Comparison of ENCODE assay signal across 11 mouse cellular contexts in genomic region chr9:64862687-64863086, GRCm38 (mm10). TPM values are rescaled to one million over a fixed set of nuclear protein-coding genes. Genes with fewer than 3 reads are reported as not detected.
DNase-seq lines count a peak whose midpoint lies in the region; ATAC-seq and TF ChIP-seq lines count a peak whose summit lies in the region.
"Had no signal": no experiment of that assay in that cellular context is flagged by ENCODE, and none has a peak within 500 bp of the region (broad histone marks: within the 10 kb centered on the region; RNA-seq: fewer than 3 reads in every experiment).

No protein-coding gene starts in this region.

- H3K27ac ChIP-seq in midbrain, postnatal 0 days (ENCODE audit: low read depth, low read length), result no peak overlapping the region
- no peak overlapping the region for H3K27ac ChIP-seq in midbrain, embryonic 16.5 days (ENCODE audit: low read length)
- no peak overlapping the region for H3K27ac ChIP-seq in stomach, postnatal 0 days (replicated peaks)
- H3K27ac ChIP-seq: heart, embryonic 13.5 days; limb, embryonic 12.5 days had no signal

- no peak overlapping the region for H3K4me2 ChIP-seq in midbrain, postnatal 0 days (ENCODE audit: low read depth, low read length, poor library complexity, severe bottlenecking)
- no peak overlapping the region for H3K4me2 ChIP-seq in midbrain, embryonic 16.5 days (ENCODE audit: low read length)
- H3K4me2 ChIP-seq in stomach, postnatal 0 days (replicated peaks; ENCODE audit: low read depth), result no peak overlapping the region
- H3K4me2 ChIP-seq: heart, embryonic 13.5 days; limb, embryonic 12.5 days had no signal

- DNase-seq in embryo, embryonic 10 days (ENCODE audit: low spot score), result peak; percentile 22
- DNase-seq in embryo, embryonic 9.5 days (ENCODE audit: extremely low spot score), result no peak
- no peak for DNase-seq in midbrain, postnatal 0 days (ENCODE audit: low spot score)
- DNase-seq in c-Kit-positive CD71-positive TER-119-positive erythroid progenitor cells, embryonic 14.5 days (ENCODE audit: low spot score), result peak; percentile 32
- no peak for DNase-seq in stomach, postnatal 0 days (ENCODE audit: low spot score)
- DNase-seq in kidney, adult 8-10 months, result no peak
- no peak for DNase-seq in right cerebral cortex, postnatal 36 days (ENCODE audit: low spot score in 2 of 2)
- DNase-seq: cerebellum, adult 11 months had no signal

- H3K36me3 ChIP-seq in midbrain, postnatal 0 days (ENCODE audit: insufficient read depth, low read length), result peaks cover 11% of the 10 kb centered on the region; the same call in 1 of the 2 replicates
- peaks cover 12% of the 10 kb centered on the region for H3K36me3 ChIP-seq in midbrain, embryonic 16.5 days (ENCODE audit: control insufficient read depth, insufficient read depth, low read length)
- no peaks in the 10 kb centered on the region for H3K36me3 ChIP-seq in stomach, postnatal 0 days (ENCODE audit: control insufficient read depth, insufficient read depth, low read length)

- peak; percentile 53 for TF ChIP-seq CTCF in midbrain, postnatal 0 days (IDR thresholded peaks at IDR 0.05)
- peak; percentile 56 for TF ChIP-seq CTCF in stomach, postnatal 0 days (IDR thresholded peaks at IDR 0.05; ENCODE audit: low read depth)

- no peaks in the 10 kb centered on the region for H3K9me3 ChIP-seq in midbrain, postnatal 0 days (ENCODE audit: low read length)
- no peaks in the 10 kb centered on the region for H3K9me3 ChIP-seq in midbrain, embryonic 16.5 days (replicated peaks; ENCODE audit: control insufficient read depth, low read length, poor library complexity, severe bottlenecking)
- H3K9me3 ChIP-seq in stomach, postnatal 0 days (ENCODE audit: control insufficient read depth, low read length), result no peaks in the 10 kb centered on the region
- H3K9me3 ChIP-seq: heart, embryonic 13.5 days; limb, embryonic 12.5 days had no signal

- WGBS in midbrain, postnatal 0 days, result 85% methylated on average over 2 of the region's 2 CpGs
- 78% methylated on average over 2 of the region's 2 CpGs for WGBS in midbrain, embryonic 16.5 days
- WGBS in stomach, postnatal 0 days, result 91% methylated on average over 2 of the region's 2 CpGs

- H3K27me3 ChIP-seq in midbrain, postnatal 0 days (ENCODE audit: insufficient read depth, low read length), result no peaks in the 10 kb centered on the region
- H3K27me3 ChIP-seq in midbrain, embryonic 16.5 days (ENCODE audit: control insufficient read depth, insufficient read depth, low read depth, low read length), result no peaks in the 10 kb centered on the region
- no peaks in the 10 kb centered on the region for H3K27me3 ChIP-seq in stomach, postnatal 0 days (ENCODE audit: control insufficient read depth, insufficient read depth, low read length)
- H3K27me3 ChIP-seq: heart, embryonic 13.5 days; limb, embryonic 12.5 days had no signal

- no peak overlapping the region for H3K4me3 ChIP-seq in midbrain, postnatal 0 days (ENCODE audit: low read depth, low read length)
- no peak overlapping the region for H3K4me3 ChIP-seq in midbrain, embryonic 16.5 days (ENCODE audit: low read depth, low read length)
- H3K4me3 ChIP-seq in stomach, postnatal 0 days (ENCODE audit: low read depth, low read length), result no peak overlapping the region
- H3K4me3 ChIP-seq: heart, embryonic 13.5 days; limb, embryonic 12.5 days had no signal

- no peak overlapping the region for H3K9ac ChIP-seq in midbrain, postnatal 0 days (replicated peaks; ENCODE audit: low read length, poor library complexity, severe bottlenecking)
- H3K9ac ChIP-seq in midbrain, embryonic 16.5 days (ENCODE audit: low read depth, low read length), result no peak overlapping the region
- no peak overlapping the region for H3K9ac ChIP-seq in stomach, postnatal 0 days (ENCODE audit: low read length)
- H3K9ac ChIP-seq: heart, embryonic 13.5 days; limb, embryonic 12.5 days had no signal

- ATAC-seq in midbrain, postnatal 0 days (ENCODE audit: low FRiP score), result no peak
- no peak for ATAC-seq in midbrain, embryonic 16.5 days
- ATAC-seq in stomach, postnatal 0 days (ENCODE audit: low FRiP score, low TSS enrichment), result no peak

- no peak for TF ChIP-seq EP300 in stomach, postnatal 0 days (optimal IDR thresholded peaks at IDR 0.05)

- H3K4me1 ChIP-seq in midbrain, postnatal 0 days (ENCODE audit: insufficient read depth, low read length), result no peaks in the 10 kb centered on the region
- no peaks in the 10 kb centered on the region for H3K4me1 ChIP-seq in midbrain, embryonic 16.5 days (ENCODE audit: control insufficient read depth, insufficient read depth, low read length)
- H3K4me1 ChIP-seq in stomach, postnatal 0 days (replicated peaks; ENCODE audit: control insufficient read depth, insufficient read depth), result no peaks in the 10 kb centered on the region
- H3K4me1 ChIP-seq: limb, embryonic 12.5 days had no signal

RNA-seq across cellular contexts. Expression of gene Dennd4a, which starts 51.5 kb away (rescaled TPM):
- 15.2 and 20.7 TPM in 2 replicates for total RNA-seq in midbrain, postnatal 0 days (2014; rRNA removed)
- 5.3 and 7.1 TPM in 2 replicates for polyA plus RNA-seq in midbrain, postnatal 0 days (2015; fragmentation: Nextera tagmentation; extraction: Ambion mirVana)
- polyA plus RNA-seq in midbrain, embryonic 16.5 days (2015; fragmentation: Nextera tagmentation; extraction: Ambion mirVana), result 9.6 and 10.2 TPM in 2 replicates
- 2.9 and 4.0 TPM in 2 replicates for polyA plus RNA-seq in stomach, postnatal 0 days (2015; fragmentation: Nextera tagmentation; extraction: Ambion mirVana)

Comparison
In these comparisons a context has a peak if more than half of its experiments do, and no peak if none do; other contexts are left out.
1. DNase-seq: peak in embryo, embryonic 10 days (single experiment) and c-Kit-positive CD71-positive TER-119-positive erythroid progenitor cells, embryonic 14.5 days (single experiment); none in embryo, embryonic 9.5 days (single experiment), midbrain, postnatal 0 days (single experiment), stomach, postnatal 0 days (single experiment), kidney, adult 8-10 months (0 of 2) and right cerebral cortex, postnatal 36 days (0 of 2).